Mouse (Mus musculus): Measurements from ENCODE around the gene Angpt4.

Gene Angpt4

DNA sequence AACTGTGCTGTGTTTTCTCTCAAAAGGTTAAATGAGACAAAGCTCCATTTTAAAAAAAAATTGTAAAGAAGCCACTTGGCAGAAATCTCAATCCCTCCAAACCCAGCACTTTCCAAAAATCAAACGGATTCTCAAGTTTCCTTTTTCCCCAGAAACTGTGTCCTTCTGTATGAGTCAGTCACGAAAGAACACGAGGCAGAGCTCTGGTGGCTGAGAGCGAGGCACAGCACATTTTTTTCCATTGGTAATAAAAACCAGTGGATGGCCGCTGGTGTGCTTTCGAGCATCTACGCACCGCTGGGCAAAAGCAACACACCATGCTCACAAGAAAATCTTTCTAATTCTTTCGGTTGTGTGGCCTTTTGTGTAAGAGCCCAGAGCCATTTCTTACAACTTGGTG is 73.0 kb downstream of the Angpt4 start:
- DNase-seq (ENCODE audit: low spot score in 2 of 2): no peak

DNA sequence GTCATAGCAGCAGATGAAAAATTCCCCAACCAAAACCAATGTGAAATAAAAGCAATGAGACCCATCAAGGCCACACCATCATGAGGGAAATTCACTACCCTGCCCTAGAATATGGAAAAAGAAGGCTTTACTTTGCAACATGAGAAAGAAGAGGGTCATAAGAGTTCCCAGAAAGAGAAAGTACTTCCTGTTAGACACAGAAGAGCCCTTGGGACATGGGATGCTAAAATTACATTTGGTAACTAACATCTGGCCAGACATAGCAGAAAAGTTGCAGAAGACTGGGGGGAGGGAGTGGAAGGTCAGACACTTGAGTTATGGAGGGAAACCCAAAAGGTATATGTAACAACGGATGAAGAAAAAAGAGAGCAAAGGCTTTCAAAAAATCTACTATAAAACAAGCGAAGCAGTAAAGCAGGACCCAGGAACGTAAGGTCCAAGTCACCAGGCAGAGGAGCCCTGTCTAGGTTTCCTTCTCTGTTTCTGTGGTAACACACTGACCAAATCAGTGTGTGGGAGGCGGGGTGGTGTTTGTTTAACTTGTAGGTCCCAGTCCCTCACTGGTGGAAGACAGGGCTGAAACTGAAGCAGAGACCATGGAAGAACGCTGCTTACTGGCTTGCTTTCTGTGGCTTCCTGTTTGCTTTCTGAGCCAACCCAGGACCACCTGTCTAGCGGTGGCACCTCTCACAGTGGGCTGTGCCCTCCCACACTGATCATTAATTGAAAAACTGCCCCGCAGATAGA is 74.6 kb downstream of the Angpt4 start:
- DNase-seq (ENCODE audit: low spot score in 2 of 2): no peak

DNA sequence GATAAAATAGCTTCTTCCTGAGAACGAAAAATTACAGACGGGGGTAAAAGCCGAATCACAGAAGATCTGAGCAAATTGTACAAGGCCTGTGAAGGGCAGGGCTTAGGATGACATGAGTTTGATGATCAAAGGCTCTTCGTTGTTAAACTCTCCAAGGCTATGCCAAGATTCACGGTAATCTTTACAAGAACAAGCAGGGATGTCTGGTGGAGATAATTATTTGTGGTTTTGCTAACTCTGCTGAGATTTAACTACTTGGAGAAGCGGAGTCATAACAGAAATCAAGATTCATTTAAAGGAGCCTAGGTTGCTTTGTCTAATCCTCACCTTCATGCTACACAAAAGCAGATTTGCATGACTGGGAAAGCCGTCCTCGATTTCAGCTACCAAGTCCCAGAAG is 75.9 kb downstream of the Angpt4 start:
- DNase-seq (ENCODE audit: low spot score in 2 of 2): no peak

DNA sequence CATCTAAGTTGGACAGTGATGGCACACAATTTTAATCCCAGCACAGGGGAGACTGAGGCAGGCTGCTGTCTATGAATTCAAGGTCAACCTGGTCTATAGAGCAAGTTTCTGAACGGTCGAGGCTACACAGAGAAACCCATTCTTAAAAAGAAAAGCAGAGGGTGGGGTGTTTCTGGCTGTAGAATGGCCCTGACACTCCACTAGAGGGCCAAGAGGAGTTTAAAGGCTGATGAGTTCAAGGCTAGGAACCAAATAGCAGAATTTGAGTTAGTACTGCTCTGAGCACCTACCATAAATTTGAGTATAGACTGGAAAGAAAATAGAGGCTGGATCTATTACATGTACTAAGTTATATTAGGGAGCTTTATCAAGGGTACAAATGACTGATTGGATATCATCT is 78.0 kb downstream of the Angpt4 start:
- no peak for DNase-seq (ENCODE audit: low spot score in 2 of 2)

DNA sequence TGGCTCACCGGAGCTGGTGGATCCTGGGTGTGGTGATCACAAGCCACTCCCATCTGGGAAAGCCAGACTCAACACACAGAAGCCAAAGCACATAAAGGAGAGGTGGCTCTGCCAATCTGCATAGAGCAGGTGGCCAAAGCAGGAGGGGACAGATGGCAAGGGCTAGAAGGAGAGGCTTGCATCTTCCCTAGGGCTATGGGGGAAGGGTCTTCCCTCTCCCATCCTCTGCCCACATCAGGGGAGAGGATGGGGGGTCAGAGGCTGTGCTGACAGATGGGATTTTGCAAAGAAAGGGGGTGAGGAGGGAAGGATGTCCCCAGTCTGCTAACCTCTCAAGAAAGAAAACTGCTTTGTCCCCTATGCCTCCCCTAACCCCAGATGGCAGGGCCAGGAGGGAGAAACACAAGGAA is 80.0 kb downstream of the Angpt4 start:
- no peak for DNase-seq (ENCODE audit: low spot score in 2 of 2)

DNA sequence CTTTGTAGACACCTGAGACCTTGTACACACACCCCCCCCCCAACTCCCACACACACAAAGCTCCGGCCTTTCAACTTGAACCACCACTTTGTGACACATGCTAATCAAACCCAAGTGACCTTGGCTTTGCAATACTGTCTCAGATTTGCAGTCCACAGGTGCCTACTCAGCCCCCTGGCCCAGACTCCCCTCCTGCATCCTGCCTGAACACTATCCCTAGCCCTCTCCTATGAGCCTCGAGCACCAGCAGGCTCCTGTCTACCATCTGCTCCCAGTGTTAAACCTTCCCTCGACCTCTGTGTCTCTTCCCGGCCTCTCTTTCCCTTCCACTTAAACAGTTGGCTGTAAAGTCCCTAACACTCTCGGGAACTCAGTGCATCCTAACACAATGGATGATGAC is 80.4 kb downstream of the Angpt4 start:
- DNase-seq (ENCODE audit: low spot score in 2 of 2): no peak

DNA sequence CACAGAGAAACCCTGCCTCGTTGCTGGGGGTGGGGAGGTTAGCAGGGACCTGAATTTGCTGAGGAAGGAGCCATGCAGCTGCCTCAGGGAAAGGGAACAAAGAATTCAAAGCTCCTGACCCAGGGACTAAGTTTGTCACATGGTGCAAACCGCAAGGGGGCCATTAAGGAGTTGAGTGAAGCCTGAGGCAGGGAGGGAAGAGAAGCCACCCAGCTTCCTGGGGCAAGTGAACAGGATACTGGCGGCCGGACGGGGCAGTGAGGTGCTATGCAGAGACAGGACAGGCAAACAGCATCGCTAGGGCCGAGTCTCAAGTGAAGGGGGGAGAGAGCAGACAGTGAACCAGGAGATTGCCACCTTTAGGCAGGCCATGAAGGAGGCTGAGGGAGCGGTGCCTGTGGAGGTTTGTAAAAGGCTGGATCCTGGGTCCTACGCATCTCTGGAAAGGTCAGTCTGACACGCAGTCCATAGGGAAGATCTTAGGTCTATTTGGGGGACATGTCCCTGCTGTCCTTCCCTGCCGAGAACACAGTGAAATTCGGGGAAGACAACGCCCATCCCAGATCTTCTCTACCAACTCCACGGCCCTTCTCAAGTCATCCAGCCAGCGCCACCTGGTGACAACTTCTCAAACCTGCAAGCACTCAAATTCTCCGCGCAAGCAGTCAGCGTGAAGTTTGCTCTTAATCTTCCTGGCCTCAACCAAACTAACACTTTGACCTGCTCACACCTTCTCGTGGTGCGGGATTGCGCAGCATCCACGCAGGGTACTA is 83.5 kb downstream of the Angpt4 start:
- peak; percentile 52 to 84 for DNase-seq (ENCODE audit: low spot score in 2 of 2)

Data from thymus, postnatal 10 days (tissue).